8 mouse cellular contexts compared by ENCODE assay signal in genomic region chr13:23571022-23571503, GRCm38 (mm10). TPM values are rescaled to one million over a fixed set of nuclear protein-coding genes. Genes with fewer than 3 reads are reported as not detected.
DNase-seq lines count a peak whose midpoint lies in the region; ATAC-seq and TF ChIP-seq lines count a peak whose summit lies in the region.

Gene Hist1h2ae (minus strand): TSS chr13:23571220.
Gene Hist1h2bg (plus strand): TSS chr13:23571396.

- intact Hi-C loops in left cerebral cortex, adult 2 months (cut with DNase I) = loop anchor here (5.0 kb wide), 1 partner anchor 39 kb away; the partner anchor contains the start of genes Hist1h2af and Hist1h4h

- no peaks in the 10 kb centered on the region for H3K36me3 ChIP-seq in neural tube, embryonic 11.5 days (ENCODE audit: control insufficient read depth, insufficient read depth, low read length)
- no peaks in the 10 kb centered on the region for H3K36me3 ChIP-seq in hindbrain, embryonic 16.5 days (ENCODE audit: control insufficient read depth, insufficient read depth, low read length)

- H3K4me1 ChIP-seq in neural tube, embryonic 11.5 days (ENCODE audit: control insufficient read depth, insufficient read depth, low read length) = peaks cover 6% of the 10 kb centered on the region
- peaks cover 19% of the 10 kb centered on the region for H3K4me1 ChIP-seq in hindbrain, embryonic 16.5 days (ENCODE audit: control insufficient read depth, insufficient read depth, low read depth, low read length)

- 0% methylated on average over 18 of the region's 18 CpGs for WGBS in neural tube, embryonic 11.5 days
- under 1% methylated on average over 18 of the region's 18 CpGs for WGBS in hindbrain, embryonic 16.5 days

- H3K9ac ChIP-seq in neural tube, embryonic 11.5 days (ENCODE audit: low read length) = peak within 1 kb of the TSS; percentile 77
- peak within 1 kb of the TSS; percentile 57 for H3K9ac ChIP-seq in hindbrain, embryonic 16.5 days (ENCODE audit: low read depth, low read length)

- DNase-seq in neural tube, embryonic 11.5 days (ENCODE audit: low spot score) = peak; percentile 75
- DNase-seq in neural tube, embryonic 10.5 days (ENCODE audit: extremely low spot score, low spot score) = no peak
- DNase-seq in cerebellum, postnatal 36 days = peak; percentile 52 to 73
- peak; percentile 58 to 66 for DNase-seq in frontal cortex, postnatal 25 days (ENCODE audit: low spot score in 2 of 2)
- peak; percentile 70 to 71 for DNase-seq in left cerebral cortex, adult 2 months (ENCODE audit: extremely low spot score in 1 of 2, low spot score in 2 of 2)
- DNase-seq in lung, postnatal 4 days = peak; percentile 73 to 77
- DNase-seq in right cerebral cortex, postnatal 25 days = peak; percentile 80

- peak within 1 kb of the TSS; percentile 93 for H3K27ac ChIP-seq in neural tube, embryonic 11.5 days (ENCODE audit: low read depth, low read length)
- H3K27ac ChIP-seq in hindbrain, embryonic 16.5 days (ENCODE audit: low read depth, low read length) = peak within 1 kb of the TSS; percentile 90
- peak within 1 kb of the TSS; percentile 94 for H3K27ac ChIP-seq in left cerebral cortex, adult 2 months

- no peak for TF ChIP-seq CTCF in left cerebral cortex, adult 2 months (IDR thresholded peaks at IDR 0.05)

- ATAC-seq in neural tube, embryonic 11.5 days (ENCODE audit: insufficient read depth, low FRiP score, low TSS enrichment) = peak; percentile 88
- ATAC-seq in hindbrain, embryonic 16.5 days = peak; percentile 95

- no peaks in the 10 kb centered on the region for H3K27me3 ChIP-seq in neural tube, embryonic 11.5 days (ENCODE audit: control insufficient read depth, insufficient read depth, low read length)
- H3K27me3 ChIP-seq in hindbrain, embryonic 16.5 days (replicated peaks; ENCODE audit: control insufficient read depth, insufficient read depth, low read length) = no peaks in the 10 kb centered on the region

- peak within 1 kb of the TSS; percentile 45 for H3K4me3 ChIP-seq in neural tube, embryonic 11.5 days (ENCODE audit: low read depth, low read length)
- peak within 1 kb of the TSS; percentile 44 for H3K4me3 ChIP-seq in hindbrain, embryonic 16.5 days (ENCODE audit: low read length)
- H3K4me3 ChIP-seq in left cerebral cortex, adult 2 months = peak within 1 kb of the TSS; percentile 55

- no peaks in the 10 kb centered on the region for H3K9me3 ChIP-seq in neural tube, embryonic 11.5 days (ENCODE audit: control insufficient read depth, low read length)
- H3K9me3 ChIP-seq in hindbrain, embryonic 16.5 days (ENCODE audit: control insufficient read depth, low read length) = no peaks in the 10 kb centered on the region

- H3K4me2 ChIP-seq in neural tube, embryonic 11.5 days (ENCODE audit: low read depth) = peak within 1 kb of the TSS; percentile 64
- peak within 1 kb of the TSS; percentile 53 for H3K4me2 ChIP-seq in hindbrain, embryonic 16.5 days (ENCODE audit: low read length)

RNA-seq across cellular contexts. Expression of gene Hist1h2ae, which starts in this region (rescaled TPM):
- polyA plus RNA-seq in neural tube, embryonic 11.5 days (2014; fragmentation: Nextera tagmentation; extraction: Ambion mirVana) = 61.5 and 64.3 TPM in 2 replicates
- polyA plus RNA-seq in hindbrain, embryonic 16.5 days (2015; fragmentation: Nextera tagmentation; extraction: Ambion mirVana) = 9.4 and 14.5 TPM in 2 replicates
- total RNA-seq in left cerebral cortex, adult 2 months (2021) = 1 to 10 TPM; 2.4 to 5.0 TPM

RNA-seq across cellular contexts. Expression of gene Hist1h2bg, which starts in this region (rescaled TPM):
- polyA plus RNA-seq in neural tube, embryonic 11.5 days (2014; fragmentation: Nextera tagmentation; extraction: Ambion mirVana) = 6.9 and 10.2 TPM in 2 replicates
- 0.79 and 1.4 TPM in 2 replicates for polyA plus RNA-seq in hindbrain, embryonic 16.5 days (2015; fragmentation: Nextera tagmentation; extraction: Ambion mirVana)
- total RNA-seq in left cerebral cortex, adult 2 months (2021) = 10 to 100 TPM; 68.0 to 71.2 TPM
